Mouse (Mus musculus): ENCODE measurements around the gene C1galt1. TPM values are rescaled to one million over a fixed set of nuclear protein-coding genes. Genes with fewer than 3 reads are reported as not detected.

Gene C1galt1
- polyA plus RNA-seq (2012; ENCODE audit: insufficient read depth, insufficient read length, low replicate concordance, missing spikeins) = not detected in 2 replicates

- TF ChIP-seq CTCF (IDR thresholded peaks at IDR 0.05; ENCODE audit: insufficient read depth, low read depth, low read length) (no peak), POLR2A (IDR thresholded peaks at IDR 0.05; ENCODE audit: insufficient read depth, low read depth, low read length) (peak; percentile 70; the same call in 1 of the 2 replicates)
- WGBS = 6% methylated on average over 89 of the region's 93 CpGs
- peaks cover 10% of the 10 kb centered on the region for H3K4me1 ChIP-seq (ENCODE audit: control insufficient read depth, insufficient read depth, low read length)
- peak within 1 kb of the TSS; percentile 100 for H3K4me3 ChIP-seq (ENCODE audit: insufficient read depth, low read depth, low read length)
- peak within 1 kb of the TSS; percentile 85 for H3K27ac ChIP-seq (ENCODE audit: insufficient read depth, low read depth, low read length)
These were observed at the start of gene C1galt1 for GRCm38 (mm10) chr6:7844802-7845679. Gene C1galt1 (plus strand): TSS chr6:7844842.

DNA sequence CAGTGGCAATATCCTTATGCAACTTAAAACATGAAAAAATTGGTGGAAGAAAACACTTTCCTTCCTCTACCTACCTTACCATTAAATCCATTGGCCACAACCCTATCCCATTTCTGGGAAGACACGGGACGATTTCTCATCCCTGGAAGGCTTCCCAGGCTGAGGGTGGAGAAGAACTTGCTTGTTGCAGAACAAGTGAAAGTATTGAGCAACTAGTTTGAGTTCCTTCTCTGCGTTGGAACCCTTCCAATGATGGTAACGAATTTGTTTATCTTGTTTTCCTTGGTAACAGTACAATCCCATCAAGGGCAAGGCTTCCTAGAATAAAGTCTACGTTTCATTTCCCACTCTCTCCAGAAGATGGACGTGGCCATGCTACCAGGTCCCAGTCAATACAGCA is 44.7 kb upstream of the C1galt1 start:
- 67% methylated on average over 6 of the region's 6 CpGs for WGBS
- H3K4me1 ChIP-seq (ENCODE audit: control insufficient read depth, insufficient read depth, low read length) = no peaks in the 10 kb centered on the region
- no peak overlapping the region for H3K4me3 ChIP-seq (ENCODE audit: insufficient read depth, low read depth, low read length)
- no peak for TF ChIP-seq POLR2A (IDR thresholded peaks at IDR 0.05; ENCODE audit: insufficient read depth, low read depth, low read length)
- TF ChIP-seq CTCF (IDR thresholded peaks at IDR 0.05; ENCODE audit: insufficient read depth, low read depth, low read length) = no peak
- H3K27ac ChIP-seq (ENCODE audit: insufficient read depth, low read depth, low read length) = no peak overlapping the region

DNA sequence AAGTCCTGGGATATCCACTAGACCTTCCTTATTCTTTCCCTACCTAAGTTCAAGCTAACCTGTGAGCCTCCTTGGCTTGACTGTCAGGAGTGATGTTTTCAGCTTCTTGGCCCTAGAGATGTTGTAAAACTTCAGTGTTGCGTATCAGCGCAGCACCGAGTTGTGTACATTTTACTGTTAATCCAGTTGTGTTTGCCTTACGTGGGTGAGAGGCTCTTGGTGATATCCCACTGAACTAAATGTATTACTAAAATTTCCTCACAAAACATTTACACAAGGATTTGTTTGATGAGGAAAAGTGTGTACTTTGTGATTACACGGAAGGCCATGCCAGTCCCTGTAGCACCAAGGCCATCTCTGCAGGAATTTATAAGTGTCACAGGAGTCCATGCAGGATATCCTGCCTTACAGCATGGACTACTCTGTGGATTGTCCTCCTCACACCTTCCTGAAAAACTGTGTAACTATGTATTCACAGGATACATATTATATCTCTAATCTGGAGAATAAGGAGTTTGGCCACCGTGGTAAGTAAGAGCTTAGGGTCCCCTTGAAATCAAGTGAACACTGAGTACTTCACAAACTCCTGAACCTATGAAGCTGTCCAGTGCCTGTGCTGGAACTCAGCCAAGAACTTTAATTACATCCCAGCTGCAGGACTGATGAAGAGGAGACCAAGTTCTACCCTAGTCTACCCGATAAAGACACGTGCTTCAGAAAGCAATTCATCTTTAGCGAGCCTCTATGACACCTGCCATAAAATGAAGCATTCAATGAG is 40.7 kb upstream of the C1galt1 start:
- no peaks in the 10 kb centered on the region for H3K4me1 ChIP-seq (ENCODE audit: control insufficient read depth, insufficient read depth, low read length)
- no peak overlapping the region for H3K27ac ChIP-seq (ENCODE audit: insufficient read depth, low read depth, low read length)
- 92% methylated on average over 9 of the region's 9 CpGs for WGBS
- no peak for TF ChIP-seq CTCF (IDR thresholded peaks at IDR 0.05; ENCODE audit: insufficient read depth, low read depth, low read length)
- TF ChIP-seq POLR2A (IDR thresholded peaks at IDR 0.05; ENCODE audit: insufficient read depth, low read depth, low read length) = no peak
- H3K4me3 ChIP-seq (ENCODE audit: insufficient read depth, low read depth, low read length) = no peak overlapping the region

- Histone ChIP-seq H3K4me3 (ENCODE audit: insufficient read depth, low read depth, low read length) (no peak overlapping the region), H3K4me1 (ENCODE audit: control insufficient read depth, insufficient read depth, low read length) (no peaks in the 10 kb centered on the region), H3K27ac (ENCODE audit: insufficient read depth, low read depth, low read length) (no peak overlapping the region)
- TF ChIP-seq POLR2A (IDR thresholded peaks at IDR 0.05; ENCODE audit: insufficient read depth, low read depth, low read length) (no peak), CTCF (IDR thresholded peaks at IDR 0.05; ENCODE audit: insufficient read depth, low read depth, low read length) (no peak)
- WGBS = 48% methylated on average over 2 of the region's 2 CpGs
These were observed 30.5 kb upstream of the C1galt1 start for GRCm38 (mm10) chr6:7814146-7814545.

DNA sequence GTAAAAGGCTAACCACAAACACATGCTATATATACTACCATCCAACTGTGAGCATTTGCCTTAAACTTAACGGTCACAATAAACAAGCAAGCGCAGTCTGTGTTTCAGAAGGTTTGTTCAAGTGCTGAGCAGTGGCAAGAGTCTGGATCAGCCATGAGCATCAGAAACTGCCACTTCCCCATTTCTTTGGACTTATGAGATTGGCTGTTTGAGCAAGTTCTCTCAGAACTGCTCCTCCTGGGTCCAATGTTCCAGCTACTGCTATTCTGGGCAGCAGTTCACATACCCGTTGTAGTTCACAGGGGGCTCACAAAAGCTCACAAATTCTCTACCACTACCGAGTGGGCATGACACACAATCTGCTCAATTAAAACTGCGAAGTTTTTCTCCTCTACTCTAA is 28.4 kb upstream of the C1galt1 start:
- H3K27ac ChIP-seq (ENCODE audit: insufficient read depth, low read depth, low read length) = no peak overlapping the region
- no peak overlapping the region for H3K4me3 ChIP-seq (ENCODE audit: insufficient read depth, low read depth, low read length)
- H3K4me1 ChIP-seq (ENCODE audit: control insufficient read depth, insufficient read depth, low read length) = no peaks in the 10 kb centered on the region
- TF ChIP-seq POLR2A (IDR thresholded peaks at IDR 0.05; ENCODE audit: insufficient read depth, low read depth, low read length) = no peak
- no peak for TF ChIP-seq CTCF (IDR thresholded peaks at IDR 0.05; ENCODE audit: insufficient read depth, low read depth, low read length)
- 84% methylated on average over 5 of the region's 5 CpGs for WGBS

GRCm38 (mm10) chr6:7822688-7823087 is 22.0 kb upstream of the C1galt1 start:
- H3K27ac ChIP-seq (ENCODE audit: insufficient read depth, low read depth, low read length) = no peak overlapping the region
- 75% methylated on average over 6 of the region's 6 CpGs for WGBS

GRCm38 (mm10) chr6:7830793-7831192 is 13.8 kb upstream of the C1galt1 start:
- Histone ChIP-seq H3K4me1 (ENCODE audit: control insufficient read depth, insufficient read depth, low read length) (no peaks in the 10 kb centered on the region), H3K27ac (ENCODE audit: insufficient read depth, low read depth, low read length) (no peak overlapping the region), H3K4me3 (ENCODE audit: insufficient read depth, low read depth, low read length) (no peak overlapping the region)
- 86% methylated on average over 8 of the region's 8 CpGs for WGBS
- TF ChIP-seq CTCF (IDR thresholded peaks at IDR 0.05; ENCODE audit: insufficient read depth, low read depth, low read length) (no peak), POLR2A (IDR thresholded peaks at IDR 0.05; ENCODE audit: insufficient read depth, low read depth, low read length) (no peak)

More at GRCm38 (mm10) chr6:7822688-7823087, 22.0 kb upstream of the C1galt1 start:
- no peak overlapping the region for H3K4me3 ChIP-seq (ENCODE audit: insufficient read depth, low read depth, low read length)
- TF ChIP-seq POLR2A (IDR thresholded peaks at IDR 0.05; ENCODE audit: insufficient read depth, low read depth, low read length) (no peak), CTCF (IDR thresholded peaks at IDR 0.05; ENCODE audit: insufficient read depth, low read depth, low read length) (no peak)
- no peaks in the 10 kb centered on the region for H3K4me1 ChIP-seq (ENCODE audit: control insufficient read depth, insufficient read depth, low read length)

- Histone ChIP-seq H3K4me3 (ENCODE audit: insufficient read depth, low read depth, low read length) (no peak overlapping the region), H3K4me1 (ENCODE audit: control insufficient read depth, insufficient read depth, low read length) (no peaks in the 10 kb centered on the region), H3K27ac (ENCODE audit: insufficient read depth, low read depth, low read length) (no peak overlapping the region)
- TF ChIP-seq CTCF (IDR thresholded peaks at IDR 0.05; ENCODE audit: insufficient read depth, low read depth, low read length) (no peak), POLR2A (IDR thresholded peaks at IDR 0.05; ENCODE audit: insufficient read depth, low read depth, low read length) (no peak)
- 55% methylated on average over 6 of the region's 6 CpGs for WGBS
These were observed 12.0 kb upstream of the C1galt1 start for GRCm38 (mm10) chr6:7832564-7833175.
